Mouse (Mus musculus): ENCODE measurements around the gene Fbxl16.

DNA sequence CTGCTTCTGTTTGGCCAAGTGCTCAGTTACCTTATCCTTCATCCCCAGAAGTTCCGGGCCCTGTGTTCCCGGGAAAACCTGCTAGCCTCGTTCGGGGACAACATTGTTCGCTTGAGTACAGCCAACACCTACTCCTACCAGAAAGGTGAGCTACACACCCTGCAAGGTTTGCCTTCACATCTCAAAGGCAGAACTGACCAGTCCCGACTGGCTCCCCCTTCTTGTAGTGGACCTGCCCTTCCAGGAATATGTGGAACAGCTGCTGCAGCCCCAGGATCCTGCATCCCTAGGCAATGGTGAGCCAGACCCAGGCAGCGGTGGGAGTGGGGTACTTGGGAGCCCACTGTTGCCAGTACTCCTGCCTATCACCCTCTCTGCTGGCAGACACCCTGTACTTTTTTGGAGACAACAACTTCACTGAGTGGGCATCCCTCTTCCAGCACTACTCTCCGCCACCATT, 20.7 kb downstream of the Fbxl16 start:
- no peak for TF ChIP-seq POLR2A (IDR thresholded peaks at IDR 0.05; ENCODE audit: low read depth, low read length)
- TF ChIP-seq CTCF (IDR thresholded peaks at IDR 0.05; ENCODE audit: extremely low read depth, insufficient read depth, insufficient read length, insufficient replicate concordance): no peak
